Mouse (Mus musculus) megakaryocyte, embryonic 14.5 days (primary cell): ENCODE data around the gene Dagla.

Experiments used
- FLI1 ChIP-seq: IDR thresholded peaks from 2 replicates; pipeline ENCODE4 v1.6.1; 2012; ENCODE audit warnings: low read length, inconsistent platforms, mixed read lengths
- GATA1 ChIP-seq: IDR thresholded peaks from 3 replicates; pipeline ENCODE4 v1.6.1; 2012; ENCODE audit warnings: mixed read lengths, low read length, inconsistent platforms, borderline replicate concordance

DNA sequence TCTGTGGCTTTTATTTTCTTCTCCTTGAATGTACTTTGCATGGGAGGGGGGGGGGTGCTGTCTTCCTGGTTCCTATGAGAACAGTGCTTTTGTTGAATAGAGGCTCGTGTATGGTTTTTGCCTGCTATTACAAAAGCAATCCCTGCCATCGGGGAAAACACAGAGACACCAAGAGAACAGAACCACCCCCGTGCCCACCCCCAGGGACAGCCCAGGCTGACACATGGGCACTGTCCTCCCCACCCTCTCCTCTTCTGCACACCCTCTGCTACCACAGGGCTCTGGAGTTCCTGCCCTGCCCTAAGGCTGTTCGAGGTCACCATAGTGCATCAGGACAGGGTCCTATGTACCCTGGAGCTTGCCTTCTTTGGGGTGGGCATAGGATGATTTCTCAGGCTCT is 29.8 kb upstream of the Dagla start:
- TF ChIP-seq GATA1 (no peak), FLI1 (no peak)
